Mouse (Mus musculus): ENCODE results near the gene Pdx1. TPM values are rescaled to one million over a fixed set of nuclear protein-coding genes. Genes with fewer than 3 reads are reported as not detected.

Gene Pdx1
- polyA plus RNA-seq (2014; fragmentation: Nextera tagmentation; extraction: Ambion mirVana): not detected in 2 replicates

DNA sequence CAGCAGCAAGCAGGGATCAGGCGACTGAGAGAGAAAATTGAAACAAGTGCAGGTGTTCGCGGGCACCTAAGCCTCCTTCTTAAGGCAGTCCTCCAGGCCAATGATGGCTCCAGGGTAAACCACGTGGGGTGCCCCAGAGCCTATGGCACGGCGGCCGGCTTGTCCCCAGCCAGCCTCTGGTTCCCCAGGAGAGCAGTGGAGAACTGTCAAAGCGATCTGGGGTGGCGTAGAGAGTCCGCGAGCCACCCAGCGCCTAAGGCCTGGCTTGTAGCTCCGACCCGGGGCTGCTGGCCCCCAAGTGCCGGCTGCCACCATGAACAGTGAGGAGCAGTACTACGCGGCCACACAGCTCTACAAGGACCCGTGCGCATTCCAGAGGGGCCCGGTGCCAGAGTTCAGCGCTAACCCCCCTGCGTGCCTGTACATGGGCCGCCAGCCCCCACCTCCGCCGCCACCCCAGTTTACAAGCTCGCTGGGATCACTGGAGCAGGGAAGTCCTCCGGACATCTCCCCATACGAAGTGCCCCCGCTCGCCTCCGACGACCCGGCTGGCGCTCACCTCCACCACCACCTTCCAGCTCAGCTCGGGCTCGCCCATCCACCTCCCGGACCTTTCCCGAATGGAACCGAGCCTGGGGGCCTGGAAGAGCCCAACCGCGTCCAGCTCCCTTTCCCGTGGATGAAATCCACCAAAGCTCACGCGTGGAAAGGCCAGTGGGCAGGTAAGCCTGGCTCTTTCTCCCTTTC lies at the start of gene Pdx1:
Pdx1 (plus strand) TSS at position 34 of the 747 bp plus-strand sequence.
- WGBS: under 1% methylated on average over 44 of the region's 44 CpGs
- H3K27ac ChIP-seq (ENCODE audit: low read depth, low read length): no peak within 1 kb of the TSS
- no peaks in the 10 kb centered on the region for H3K9me3 ChIP-seq (ENCODE audit: control insufficient read depth, low read length)
- no peak within 1 kb of the TSS for H3K9ac ChIP-seq (ENCODE audit: low read length)
- H3K4me2 ChIP-seq (ENCODE audit: low read depth, low read length, severe bottlenecking): no peak within 1 kb of the TSS
- H3K4me1 ChIP-seq (replicated peaks; ENCODE audit: control insufficient read depth, insufficient read depth, low read length): no peaks in the 10 kb centered on the region
- ATAC-seq (replicated peaks; ENCODE audit: low FRiP score) (0 out of 2 replicates have a peak, but pooled peaks have one; percentile 53), DNase-seq (ENCODE audit: low spot score) (peak; percentile 63)
- no peaks in the 10 kb centered on the region for H3K36me3 ChIP-seq (ENCODE audit: control insufficient read depth, insufficient read depth, low read length)
- peaks cover 93% of the 10 kb centered on the region for H3K27me3 ChIP-seq (ENCODE audit: control insufficient read depth, insufficient read depth, low read length)
- H3K4me3 ChIP-seq (ENCODE audit: low read depth, low read length): no peak within 1 kb of the TSS

DNA sequence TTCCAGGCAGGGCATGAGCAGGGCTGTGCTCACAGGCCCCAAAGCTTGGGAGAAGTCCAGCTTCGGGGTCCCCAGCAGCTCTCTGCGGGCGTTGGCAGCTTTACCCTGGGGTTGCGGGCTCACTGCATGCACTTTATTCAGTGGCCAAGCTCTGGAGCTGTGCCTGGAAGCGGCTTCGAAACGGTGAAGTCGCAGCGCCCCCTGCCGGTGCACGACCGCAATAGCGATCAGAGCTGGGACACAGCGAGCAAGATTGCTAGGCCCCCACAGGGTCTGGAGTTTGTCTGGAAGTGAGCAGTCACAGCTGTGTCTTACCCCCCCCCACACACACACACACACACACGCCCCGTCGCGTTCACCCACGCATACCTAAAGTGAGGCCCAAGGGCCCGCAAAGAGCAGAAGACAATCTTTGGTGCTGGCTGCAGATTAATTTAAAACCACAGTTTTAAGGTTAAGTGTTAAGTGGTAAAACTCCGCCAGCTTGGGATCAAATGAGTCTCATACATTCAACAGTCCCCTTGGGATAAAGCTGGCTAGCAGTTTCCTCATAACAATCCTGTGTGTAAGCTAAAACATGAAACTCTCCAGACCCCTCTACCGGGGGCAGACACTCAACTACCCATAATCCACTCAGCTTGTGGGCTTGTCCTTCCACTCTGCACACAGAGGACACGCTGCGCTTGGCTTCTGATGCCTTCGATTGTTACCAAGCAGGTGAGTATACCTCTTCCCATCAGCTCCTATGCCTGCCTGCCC lies 42.2 kb upstream of the Pdx1 start:
- peaks cover 47% of the 10 kb centered on the region for H3K27me3 ChIP-seq (ENCODE audit: control insufficient read depth, insufficient read depth, low read length)
- no peaks in the 10 kb centered on the region for H3K36me3 ChIP-seq (ENCODE audit: control insufficient read depth, insufficient read depth, low read length)
- DNase-seq (ENCODE audit: low spot score) (peak; percentile 94), ATAC-seq (replicated peaks; ENCODE audit: low FRiP score) (peak; percentile 75)
- H3K9me3 ChIP-seq (ENCODE audit: control insufficient read depth, low read length): no peaks in the 10 kb centered on the region
- 17% methylated on average over 25 of the region's 25 CpGs for WGBS
- 0 out of 2 replicates have a peak overlapping the region, but pooled peaks have one; percentile 21 for H3K4me2 ChIP-seq (ENCODE audit: low read depth, low read length, severe bottlenecking)
- no peak overlapping the region for H3K27ac ChIP-seq (ENCODE audit: low read depth, low read length)
- H3K4me1 ChIP-seq (replicated peaks; ENCODE audit: control insufficient read depth, insufficient read depth, low read length): peaks cover 11% of the 10 kb centered on the region; the same call in 1 of the 2 replicates
- H3K4me3 ChIP-seq (ENCODE audit: low read depth, low read length): no peak overlapping the region
- no peak overlapping the region for H3K9ac ChIP-seq (ENCODE audit: low read length)

DNA sequence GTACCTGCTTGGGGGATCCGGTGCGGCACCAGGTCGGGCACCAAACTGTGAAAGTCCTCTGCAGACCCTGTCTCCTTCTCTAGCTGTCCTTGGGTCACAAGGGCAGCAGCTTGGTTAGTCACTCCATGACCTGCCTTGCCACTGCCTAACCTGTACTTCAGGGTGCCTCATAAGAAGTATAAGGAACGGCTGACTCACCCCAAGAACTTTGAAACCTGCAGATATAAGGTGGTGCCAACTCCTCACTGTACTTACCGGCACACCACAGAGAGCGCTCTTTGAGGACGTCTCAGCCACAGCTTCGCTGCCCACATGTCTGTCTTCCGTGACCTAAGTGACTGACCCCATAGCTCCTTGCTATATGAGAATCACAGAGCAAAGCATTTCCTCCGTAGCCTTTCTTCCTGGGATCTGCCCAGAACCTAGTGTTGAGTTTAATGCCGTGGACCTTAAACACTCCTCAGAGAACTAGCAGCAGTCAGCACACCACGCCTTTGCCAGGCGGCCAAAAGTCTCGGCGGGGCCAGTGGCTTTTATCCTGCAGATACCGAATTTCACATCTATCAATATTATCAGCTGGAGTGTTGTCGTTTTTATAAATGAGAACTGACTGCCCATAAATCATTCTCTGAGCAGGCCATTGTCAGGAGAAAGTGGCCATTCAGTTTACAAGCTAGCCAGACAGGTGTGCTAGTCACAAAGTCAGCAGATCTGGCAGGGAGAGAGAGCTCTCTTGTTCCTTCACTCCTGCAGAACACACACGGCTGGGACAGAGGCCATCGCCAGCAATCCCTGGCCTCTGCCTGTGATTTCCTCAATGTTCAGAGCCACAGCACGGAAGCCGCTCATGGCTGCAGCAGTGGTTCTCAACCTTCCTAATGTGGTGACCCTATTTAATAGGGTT lies 34.1 kb upstream of the Pdx1 start:
- H3K9me3 ChIP-seq (ENCODE audit: control insufficient read depth, low read length): no peaks in the 10 kb centered on the region

DNA sequence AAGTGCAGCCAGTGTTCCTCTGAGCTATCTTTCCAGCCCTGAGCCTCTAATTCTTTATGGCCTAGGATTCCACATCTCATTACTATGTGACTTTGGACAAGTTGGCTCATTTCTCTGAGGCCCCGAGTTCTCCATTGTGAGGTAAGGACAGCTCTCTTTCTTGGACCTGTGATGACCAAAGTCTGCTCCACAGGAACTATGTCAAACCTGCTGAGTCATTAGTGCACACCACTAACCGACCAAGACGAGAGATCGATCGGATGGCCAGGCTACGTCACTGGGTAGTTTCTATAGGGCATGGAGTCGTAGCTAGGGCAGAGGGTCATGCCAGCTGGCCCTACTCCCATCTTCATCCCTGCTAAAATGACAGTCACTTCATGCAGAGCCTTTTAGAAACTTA lies 25.9 kb upstream of the Pdx1 start:
- Histone ChIP-seq H3K4me3 (ENCODE audit: low read depth, low read length) (no peak overlapping the region), H3K36me3 (ENCODE audit: control insufficient read depth, insufficient read depth, low read length) (no peaks in the 10 kb centered on the region), H3K4me2 (ENCODE audit: low read depth, low read length, severe bottlenecking) (no peak overlapping the region), H3K27me3 (ENCODE audit: control insufficient read depth, insufficient read depth, low read length) (no peaks in the 10 kb centered on the region), H3K9me3 (ENCODE audit: control insufficient read depth, low read length) (no peaks in the 10 kb centered on the region), H3K4me1 (replicated peaks; ENCODE audit: control insufficient read depth, insufficient read depth, low read length) (no peaks in the 10 kb centered on the region), H3K9ac (ENCODE audit: low read length) (no peak overlapping the region), H3K27ac (ENCODE audit: low read depth, low read length) (no peak overlapping the region)
- ATAC-seq (replicated peaks; ENCODE audit: low FRiP score) (no peak), DNase-seq (ENCODE audit: low spot score) (no peak)
- WGBS: 87% methylated on average over 7 of the region's 7 CpGs

More for the DNA sequence above, 34.1 kb upstream of the Pdx1 start:
- no peak overlapping the region for H3K9ac ChIP-seq (ENCODE audit: low read length)
- no peaks in the 10 kb centered on the region for H3K4me1 ChIP-seq (replicated peaks; ENCODE audit: control insufficient read depth, insufficient read depth, low read length)
- WGBS: 85% methylated on average over 21 of the region's 21 CpGs
- no peak overlapping the region for H3K27ac ChIP-seq (ENCODE audit: low read depth, low read length)
- H3K27me3 ChIP-seq (ENCODE audit: control insufficient read depth, insufficient read depth, low read length): no peaks in the 10 kb centered on the region
- H3K4me3 ChIP-seq (ENCODE audit: low read depth, low read length): no peak overlapping the region
- ATAC-seq (replicated peaks; ENCODE audit: low FRiP score) (no peak), DNase-seq (ENCODE audit: low spot score) (no peak)
- H3K36me3 ChIP-seq (ENCODE audit: control insufficient read depth, insufficient read depth, low read length): no peaks in the 10 kb centered on the region
- no peak overlapping the region for H3K4me2 ChIP-seq (ENCODE audit: low read depth, low read length, severe bottlenecking)

DNA sequence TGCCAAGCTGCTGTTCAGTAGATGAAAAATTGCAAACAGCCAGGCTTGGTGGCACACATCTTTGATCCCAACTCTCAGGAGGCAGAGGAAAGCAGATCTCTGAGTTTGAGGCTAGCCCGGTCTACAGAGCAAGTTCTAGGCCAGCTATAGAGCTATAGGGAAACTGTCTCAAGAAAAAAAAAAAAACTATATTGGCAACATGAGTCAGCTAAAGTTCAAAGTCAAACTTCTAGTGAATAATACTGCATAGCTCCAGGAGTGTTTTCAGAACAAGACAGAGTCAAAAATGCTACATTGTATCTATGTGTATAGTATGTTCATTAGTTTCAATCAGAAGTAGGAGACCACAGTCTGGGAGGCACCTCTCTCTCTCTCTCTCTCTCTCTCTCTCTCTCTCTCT lies 9.6 kb upstream of the Pdx1 start:
- ATAC-seq (replicated peaks; ENCODE audit: low FRiP score) (no peak), DNase-seq (ENCODE audit: low spot score) (no peak)
- H3K4me3 ChIP-seq (ENCODE audit: low read depth, low read length): no peak overlapping the region
- no peak overlapping the region for H3K9ac ChIP-seq (ENCODE audit: low read length)
- H3K4me2 ChIP-seq (ENCODE audit: low read depth, low read length, severe bottlenecking): no peak overlapping the region
- H3K36me3 ChIP-seq (ENCODE audit: control insufficient read depth, insufficient read depth, low read length): no peaks in the 10 kb centered on the region
- H3K4me1 ChIP-seq (replicated peaks; ENCODE audit: control insufficient read depth, insufficient read depth, low read length): no peaks in the 10 kb centered on the region
- H3K27ac ChIP-seq (ENCODE audit: low read depth, low read length): no peak overlapping the region
- WGBS: 92% methylated on average over 1 of the region's 1 CpGs
- peaks cover under 1% of the 10 kb centered on the region for H3K27me3 ChIP-seq (ENCODE audit: control insufficient read depth, insufficient read depth, low read length)
- H3K9me3 ChIP-seq (ENCODE audit: control insufficient read depth, low read length): no peaks in the 10 kb centered on the region

DNA sequence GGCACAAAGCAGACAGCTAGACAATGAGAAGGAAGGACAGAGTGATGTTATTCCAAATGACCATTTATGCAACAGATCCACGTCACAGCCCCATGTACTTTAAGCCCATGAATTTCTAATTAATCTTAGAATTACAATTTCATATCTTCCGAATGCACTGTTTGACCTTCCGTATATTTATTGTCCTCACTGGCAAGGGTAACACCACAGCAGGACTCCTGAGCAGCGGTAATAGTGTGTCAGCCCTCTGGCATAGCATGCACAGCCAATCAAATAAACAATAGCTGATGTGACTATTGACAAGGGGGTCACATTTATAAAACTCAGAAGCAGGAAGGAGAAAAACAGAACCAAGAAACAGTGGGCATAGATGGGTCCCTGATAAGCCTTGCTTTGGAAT lies 9.0 kb upstream of the Pdx1 start:
- DNase-seq (ENCODE audit: low spot score) (no peak), ATAC-seq (replicated peaks; ENCODE audit: low FRiP score) (no peak)
- Histone ChIP-seq H3K4me2 (ENCODE audit: low read depth, low read length, severe bottlenecking) (no peak overlapping the region), H3K27ac (ENCODE audit: low read depth, low read length) (no peak overlapping the region), H3K4me1 (replicated peaks; ENCODE audit: control insufficient read depth, insufficient read depth, low read length) (no peaks in the 10 kb centered on the region), H3K27me3 (ENCODE audit: control insufficient read depth, insufficient read depth, low read length) (peaks cover 6% of the 10 kb centered on the region), H3K9ac (ENCODE audit: low read length) (no peak overlapping the region), H3K36me3 (ENCODE audit: control insufficient read depth, insufficient read depth, low read length) (no peaks in the 10 kb centered on the region), H3K4me3 (ENCODE audit: low read depth, low read length) (no peak overlapping the region), H3K9me3 (ENCODE audit: control insufficient read depth, low read length) (no peaks in the 10 kb centered on the region)
- 75% methylated on average over 4 of the region's 4 CpGs for WGBS

DNA sequence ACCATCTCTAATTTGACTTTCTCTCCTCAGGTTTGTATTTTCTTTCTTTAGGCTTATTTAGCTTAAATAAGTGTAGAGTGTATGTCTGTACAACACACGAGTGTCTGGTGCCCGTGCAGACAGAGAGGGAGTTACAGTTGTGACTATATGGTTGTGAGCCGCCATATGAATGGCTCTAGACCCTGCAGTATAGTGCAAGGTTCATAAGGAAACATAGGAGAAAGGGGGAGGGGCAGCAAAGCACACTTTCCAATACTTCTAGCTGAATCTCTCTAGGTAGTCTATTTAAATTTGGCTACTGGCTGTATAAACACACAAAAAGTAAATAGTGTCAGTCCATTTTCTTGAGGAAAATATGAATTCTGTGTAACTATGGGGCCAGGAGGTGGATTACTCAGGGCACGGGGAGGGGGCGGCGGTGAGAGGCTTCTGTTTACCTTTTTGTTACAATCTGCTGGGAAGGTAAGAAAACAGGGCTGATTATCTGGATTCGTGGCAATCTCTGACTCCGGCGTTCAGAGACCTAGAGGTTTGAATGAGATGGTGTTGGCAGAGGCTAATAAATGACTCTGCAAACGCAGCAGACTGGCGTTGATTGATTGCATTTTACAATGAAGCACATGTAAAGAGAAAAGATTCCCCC lies 7.7 kb upstream of the Pdx1 start:
- H3K4me1 ChIP-seq (replicated peaks; ENCODE audit: control insufficient read depth, insufficient read depth, low read length): no peaks in the 10 kb centered on the region
- ATAC-seq (replicated peaks; ENCODE audit: low FRiP score) (no peak), DNase-seq (ENCODE audit: low spot score) (no peak)
- no peaks in the 10 kb centered on the region for H3K36me3 ChIP-seq (ENCODE audit: control insufficient read depth, insufficient read depth, low read length)
- H3K9me3 ChIP-seq (ENCODE audit: control insufficient read depth, low read length): no peaks in the 10 kb centered on the region
- no peak overlapping the region for H3K9ac ChIP-seq (ENCODE audit: low read length)
- WGBS: 65% methylated on average over 11 of the region's 11 CpGs
- H3K27me3 ChIP-seq (ENCODE audit: control insufficient read depth, insufficient read depth, low read length): peaks cover 19% of the 10 kb centered on the region
- no peak overlapping the region for H3K27ac ChIP-seq (ENCODE audit: low read depth, low read length)
- H3K4me3 ChIP-seq (ENCODE audit: low read depth, low read length): no peak overlapping the region
- no peak overlapping the region for H3K4me2 ChIP-seq (ENCODE audit: low read depth, low read length, severe bottlenecking)

DNA sequence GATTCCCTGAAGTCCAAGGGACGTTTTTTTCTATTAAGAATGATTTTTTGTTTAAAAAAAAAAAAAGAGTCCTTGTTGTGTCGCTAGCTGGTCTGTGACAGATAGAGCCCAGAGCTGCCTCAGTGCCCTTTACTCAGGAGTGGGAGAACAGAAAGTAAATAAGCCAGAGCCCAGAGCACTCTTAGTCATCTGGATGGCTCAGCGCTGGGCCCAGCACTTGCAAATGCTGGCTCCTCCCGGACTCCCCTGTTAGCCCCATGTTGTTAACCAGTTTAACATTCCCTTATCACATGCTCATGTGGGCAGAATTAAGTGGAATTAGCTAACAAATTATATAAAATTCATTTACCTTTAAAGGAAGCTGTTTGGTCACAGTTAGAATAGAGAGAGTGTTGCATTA lies 5.8 kb upstream of the Pdx1 start:
- Histone ChIP-seq H3K27ac (ENCODE audit: low read depth, low read length) (no peak overlapping the region), H3K9ac (ENCODE audit: low read length) (no peak overlapping the region), H3K9me3 (ENCODE audit: control insufficient read depth, low read length) (no peaks in the 10 kb centered on the region), H3K4me2 (ENCODE audit: low read depth, low read length, severe bottlenecking) (no peak overlapping the region), H3K4me3 (ENCODE audit: low read depth, low read length) (no peak overlapping the region), H3K27me3 (ENCODE audit: control insufficient read depth, insufficient read depth, low read length) (peaks cover 37% of the 10 kb centered on the region), H3K36me3 (ENCODE audit: control insufficient read depth, insufficient read depth, low read length) (no peaks in the 10 kb centered on the region), H3K4me1 (replicated peaks; ENCODE audit: control insufficient read depth, insufficient read depth, low read length) (no peaks in the 10 kb centered on the region)
- DNase-seq (ENCODE audit: low spot score): no peak
- no peak for ATAC-seq (replicated peaks; ENCODE audit: low FRiP score)
- 56% methylated on average over 4 of the region's 4 CpGs for WGBS
